Mouse (Mus musculus): Measurements from ENCODE around the gene Pip4k2a.

DNA sequence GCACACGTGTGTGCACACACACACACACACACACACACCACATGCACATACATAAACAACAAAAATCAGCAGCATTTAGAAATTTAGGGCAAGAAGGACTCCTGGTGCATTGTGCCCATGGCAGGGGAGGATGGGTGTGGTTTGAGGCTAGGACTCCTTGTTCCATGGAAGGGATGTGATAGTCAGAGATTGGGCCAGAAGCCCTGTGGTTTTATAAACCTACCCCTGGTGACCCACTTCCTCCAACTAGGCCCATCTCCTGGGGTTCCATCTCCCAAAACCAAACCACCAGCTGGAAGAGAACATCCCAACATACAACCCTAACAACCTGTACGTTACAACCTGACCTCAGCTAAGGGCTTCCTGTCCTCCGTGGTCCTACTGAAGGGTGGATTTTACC lies 35.4 kb downstream of the Pip4k2a start:
- TF ChIP-seq GATA1 (IDR thresholded peaks at IDR 0.05; ENCODE audit: borderline replicate concordance, low read length) (no peak), FLI1 (IDR thresholded peaks at IDR 0.05; ENCODE audit: low read length) (no peak)

Measured in megakaryocyte, embryonic 14.5 days (primary cell).